Mouse (Mus musculus) limb, embryonic 10.5 days (tissue): ENCODE results near the gene Atg16l1. TPM values are rescaled to one million over a fixed set of nuclear protein-coding genes. Genes with fewer than 3 reads are reported as not detected.

Source experiments
- polyA plus RNA-seq: library from polyadenylated mRNA; unstranded; fragments of >200 nt; fragmentation: Nextera tagmentation; extraction: Ambion mirVana; gene quantifications from 2 replicates; pipeline ENCODE4 v1.2.1, GENCODE M21; 2016

Atg16l1 gene
- polyA plus RNA-seq, 1 experiment from 2014 or later, result 38.2 TPM

Other genes starting within 250 kb of the Atg16l1 start
- gene Neu2, start 246.0 kb upstream of the Atg16l1 start, polyA plus RNA-seq, result not detected in 2 replicates
- gene Ngef, start 182.0 kb upstream of the Atg16l1 start, polyA plus RNA-seq, result 0.23 and 0.35 TPM in 2 replicates
- 2.0 and 3.9 TPM in 2 replicates for gene Inpp5d, start 135.6 kb upstream of the Atg16l1 start, polyA plus RNA-seq
- 3.7 and 4.9 TPM in 2 replicates for gene Sag, start 47.8 kb downstream of the Atg16l1 start, polyA plus RNA-seq
- gene Dgkd, start 97.4 kb downstream of the Atg16l1 start, polyA plus RNA-seq, result 38.8 and 39.7 TPM in 2 replicates